Mouse (Mus musculus): ENCODE measurements at regions not wholly inside any gene's neighbourhood (a gene's known extent, or its start where the extent isn't known, plus 50 kb on each side); places are given as distances from the start of the nearest gene placed in this dataset.
A peak's percentile ranks its signal among the peaks of the same experiment; 100 is the strongest.

DNA sequence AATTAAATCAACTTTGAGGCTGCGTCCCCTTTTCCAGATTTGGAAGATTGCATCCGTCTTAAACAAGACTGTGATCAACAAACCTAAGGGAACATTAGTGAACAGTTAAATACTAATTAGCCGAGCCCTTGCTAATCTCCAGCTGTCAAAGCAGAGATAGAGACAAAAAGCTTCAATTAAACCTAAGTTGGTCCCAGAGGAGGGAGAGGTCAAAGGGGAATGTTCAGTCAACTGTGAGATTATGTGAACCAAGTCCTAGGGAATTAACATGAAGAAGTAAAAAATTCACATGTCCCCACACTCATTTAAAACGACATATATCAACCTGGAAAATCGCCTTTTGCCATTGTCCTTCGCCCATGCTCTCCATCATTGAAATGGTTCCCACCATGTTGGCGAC is 59.7 kb upstream of the Tbx20 start:
- no peak for DNase-seq (ENCODE audit: low read depth, low spot score)

DNA sequence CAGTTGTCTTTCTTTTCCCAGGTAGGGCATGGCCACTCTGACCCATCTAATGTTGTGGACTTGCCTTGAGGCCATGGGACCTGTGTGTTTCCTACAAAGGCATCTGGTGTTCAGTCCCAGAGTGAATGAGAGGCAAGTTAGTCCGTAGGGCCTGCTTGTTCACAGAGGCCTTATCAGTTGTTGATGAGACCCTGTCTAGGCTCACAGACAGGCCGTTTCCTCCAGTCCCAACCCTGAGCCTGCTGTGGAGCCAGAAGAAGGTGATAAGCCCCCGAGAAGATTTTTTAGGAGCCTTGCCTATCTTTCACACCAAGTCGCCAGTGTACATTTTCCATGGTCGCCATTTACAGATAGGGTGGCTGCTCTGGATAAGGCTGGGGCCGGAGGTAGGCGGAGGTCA is 74.1 kb upstream of the Tbx20 start:
- no peak for DNase-seq (ENCODE audit: low read depth, low spot score)

DNA sequence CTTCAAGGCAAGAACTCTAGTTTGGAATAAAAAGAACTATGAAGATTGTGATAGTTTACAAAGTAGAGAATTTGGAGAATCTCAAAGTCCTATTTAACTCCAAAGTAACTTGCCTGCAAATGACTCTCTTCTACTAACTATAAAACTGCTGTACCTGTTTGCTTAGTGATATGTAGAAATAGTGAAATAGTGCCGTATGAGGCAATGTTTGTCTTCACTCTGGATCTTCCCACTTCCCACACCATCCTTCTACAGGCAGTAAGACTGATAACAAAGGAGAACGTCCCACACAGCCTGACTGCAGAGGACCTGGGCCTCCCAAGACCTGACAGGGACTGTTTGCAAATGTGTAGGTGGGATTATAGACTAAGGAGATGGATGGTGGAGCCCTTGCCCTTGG is 85.4 kb upstream of the Tbx20 start:
- DNase-seq (ENCODE audit: low read depth, low spot score): no peak

DNA sequence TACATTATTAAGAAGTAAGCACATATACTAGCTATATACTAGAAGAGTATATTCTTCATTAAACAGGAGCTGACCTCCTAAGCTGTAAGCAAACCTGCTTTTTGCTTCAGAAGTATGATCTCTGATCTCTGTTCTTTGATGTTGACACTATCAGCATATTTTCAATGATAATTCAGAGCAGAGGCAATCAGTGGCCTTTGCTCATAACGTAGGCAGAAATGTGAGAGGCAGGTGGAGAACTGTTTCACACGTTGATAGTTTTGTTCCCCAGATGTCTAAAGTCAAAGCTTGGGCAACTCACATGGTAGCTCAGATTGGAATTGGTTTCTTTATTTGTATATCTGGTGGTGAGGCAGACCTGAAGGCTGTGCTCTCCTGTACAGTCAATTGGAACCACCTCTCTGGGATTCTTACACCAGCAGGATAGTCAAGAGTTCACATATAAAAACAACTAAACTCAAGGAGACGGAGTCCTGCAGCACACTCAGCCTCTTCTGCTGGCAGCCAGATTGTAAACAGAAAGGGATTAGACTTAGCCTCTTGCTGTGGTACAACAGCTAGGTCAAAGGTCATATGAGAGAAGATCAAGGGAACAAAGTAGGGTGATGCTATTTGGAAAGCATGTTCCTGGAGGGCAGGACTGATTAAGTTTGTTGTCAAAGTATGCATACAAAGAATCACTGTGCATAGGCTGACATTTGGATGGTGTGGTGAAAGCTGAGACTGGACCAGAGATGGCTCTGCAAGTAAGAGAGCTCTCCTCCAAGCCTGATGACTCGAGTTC is 92.5 kb upstream of the Tbx20 start:
- no peak for DNase-seq (ENCODE audit: low read depth, low spot score)

DNA sequence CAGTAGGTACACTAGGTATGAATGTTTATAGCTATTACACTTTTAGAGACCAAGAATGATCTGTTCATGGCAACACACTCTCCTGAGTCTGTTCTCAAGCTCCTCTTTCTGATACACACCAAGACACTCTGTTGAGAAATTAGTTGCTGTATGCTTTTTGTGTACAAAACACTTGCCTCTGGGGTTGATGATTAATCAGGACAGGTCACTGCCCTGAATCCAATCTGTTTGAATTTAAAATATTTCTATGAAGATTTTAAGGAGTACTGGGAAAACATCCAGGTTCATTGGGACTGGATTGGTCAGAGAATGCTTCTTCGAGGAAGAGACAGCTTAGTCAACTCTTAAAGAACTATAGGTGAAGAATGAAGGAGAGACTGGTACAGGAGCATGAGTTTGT is 94.6 kb upstream of the Tbx20 start:
- DNase-seq (ENCODE audit: low read depth, low spot score): no peak

DNA sequence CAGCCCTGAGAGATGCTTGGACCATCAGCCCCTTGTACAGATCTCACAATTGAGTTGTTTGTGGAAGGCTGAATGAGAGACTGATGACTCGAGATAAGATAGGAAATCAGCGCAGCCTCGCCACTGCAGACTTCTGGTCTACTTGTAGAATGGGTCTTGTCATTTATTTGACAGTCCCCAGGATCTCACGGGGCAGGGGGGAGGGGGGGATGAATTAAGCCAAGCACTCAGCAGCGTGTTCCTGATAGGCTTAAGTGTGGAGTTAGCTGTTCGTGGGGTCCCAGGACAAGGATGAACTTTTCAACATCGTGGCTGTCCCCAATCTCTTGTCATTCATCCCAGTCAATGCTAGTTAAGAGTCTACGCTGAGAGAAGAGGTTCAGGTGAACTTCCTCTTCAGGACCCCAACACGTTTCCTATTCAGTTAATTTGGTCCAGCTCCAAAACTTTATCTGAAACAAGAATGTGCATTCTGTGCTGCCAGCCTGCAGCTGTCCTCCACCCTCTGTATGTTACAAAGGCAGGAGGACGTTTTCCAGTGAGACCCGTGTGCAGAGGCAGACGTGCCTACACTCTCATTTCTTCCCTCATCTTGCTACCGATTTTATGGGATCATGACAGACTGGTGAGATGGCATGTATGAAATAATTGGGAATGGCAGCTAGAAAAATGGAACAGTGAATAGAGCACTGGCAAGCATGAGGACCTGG is 100.5 kb upstream of the Tbx20 start:
- DNase-seq (ENCODE audit: low read depth, low spot score): no peak

DNA sequence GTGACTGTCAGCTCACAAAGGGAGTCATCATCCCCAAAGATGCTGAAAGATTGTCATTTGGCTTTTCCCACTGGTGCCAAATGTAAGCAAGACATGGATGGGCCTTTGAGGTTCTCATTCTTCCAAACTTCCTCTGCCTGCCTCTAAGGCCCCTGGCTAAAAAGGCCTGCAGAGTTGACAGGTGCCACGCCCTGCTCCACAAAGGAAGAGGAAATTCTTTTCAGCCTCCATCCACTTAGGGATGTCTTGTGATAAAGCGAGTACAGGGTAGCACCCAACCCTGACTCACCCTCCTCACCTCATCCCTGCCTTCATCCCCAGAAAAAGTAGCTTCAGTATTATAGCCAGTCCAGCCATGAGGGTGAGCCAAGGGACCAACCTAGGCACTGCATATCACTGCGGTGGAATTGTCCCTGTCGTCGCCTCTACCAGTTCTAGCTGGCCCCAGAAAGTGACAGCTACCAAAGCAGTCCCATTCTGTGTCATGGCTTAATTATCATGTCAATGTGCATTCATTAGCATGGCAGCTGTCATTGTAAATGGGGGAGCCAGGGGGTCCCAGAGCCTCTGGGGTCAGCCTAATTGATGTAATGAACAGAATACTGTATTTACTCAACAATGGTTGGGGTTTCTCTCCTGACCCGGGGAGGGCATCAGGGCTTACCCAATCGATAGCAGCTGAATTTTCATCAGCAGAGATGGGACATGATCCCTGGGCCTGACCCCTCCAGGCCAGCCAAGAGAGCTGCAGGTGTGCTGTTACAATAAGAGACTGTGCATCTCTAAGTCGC is 104.5 kb upstream of the Tbx20 start:
- DNase-seq (ENCODE audit: low read depth, low spot score): no peak

DNA sequence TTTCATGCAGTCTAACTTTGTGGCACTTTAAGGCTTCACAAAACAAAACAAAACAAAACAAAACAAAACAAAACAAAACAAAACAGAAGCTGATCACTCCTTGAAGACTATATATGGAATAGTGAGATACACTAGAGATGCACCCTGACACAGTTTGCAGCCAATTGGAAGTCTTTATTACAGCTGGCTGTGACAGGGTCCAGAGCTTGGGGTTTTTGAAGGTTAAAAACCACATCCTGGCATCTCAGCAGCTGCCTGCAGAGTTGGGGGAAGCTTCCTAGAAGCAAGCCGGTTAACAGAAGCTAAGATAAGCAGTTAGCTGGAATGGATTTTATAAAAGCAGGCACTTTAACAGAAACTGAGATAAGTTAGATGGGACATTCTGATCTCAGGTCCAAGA is 105.6 kb upstream of the Tbx20 start:
- peak; percentile 15 for DNase-seq (ENCODE audit: low read depth, low spot score)

DNA sequence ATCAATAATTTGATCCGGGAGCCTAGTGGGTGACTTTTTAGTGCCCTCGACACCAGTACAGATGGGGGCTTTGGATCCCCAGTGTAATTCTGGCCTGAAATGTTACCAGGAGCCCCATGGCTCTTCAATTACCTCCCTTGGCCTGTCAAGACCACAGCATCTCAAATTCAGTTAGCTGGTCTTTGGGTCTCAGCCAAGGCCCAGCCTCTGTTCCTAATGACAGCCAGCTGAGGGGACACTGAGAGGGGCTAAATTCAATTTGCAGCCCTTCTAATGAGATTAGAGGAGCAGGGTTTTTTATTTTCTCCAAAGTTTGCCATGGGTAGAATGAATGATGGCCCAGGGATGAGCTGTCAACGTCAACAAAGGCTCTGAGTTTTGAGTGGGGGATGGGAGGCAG is 109.9 kb upstream of the Tbx20 start:
- no peak for DNase-seq (ENCODE audit: low read depth, low spot score)

DNA sequence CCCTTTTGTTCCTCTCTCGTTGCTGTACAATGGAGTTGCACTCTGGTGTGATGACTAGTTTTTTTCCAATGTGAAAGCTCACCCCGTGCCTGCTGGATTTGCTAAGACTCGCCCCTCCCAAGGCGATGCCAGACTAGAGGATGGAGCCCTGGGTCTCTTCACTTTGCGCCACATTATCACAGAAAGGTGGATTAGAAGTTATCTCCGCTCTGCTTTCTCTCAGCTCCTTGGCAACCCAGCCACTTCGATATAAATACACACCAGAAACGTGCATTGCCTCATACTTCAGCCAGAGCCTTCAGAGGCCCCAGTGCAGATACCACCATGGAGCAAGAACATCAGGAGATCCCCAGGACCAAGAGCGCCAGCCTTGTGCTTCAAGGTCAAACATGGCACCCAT is 114.2 kb upstream of the Tbx20 start:
- no peak for DNase-seq (ENCODE audit: low read depth, low spot score)

DNA sequence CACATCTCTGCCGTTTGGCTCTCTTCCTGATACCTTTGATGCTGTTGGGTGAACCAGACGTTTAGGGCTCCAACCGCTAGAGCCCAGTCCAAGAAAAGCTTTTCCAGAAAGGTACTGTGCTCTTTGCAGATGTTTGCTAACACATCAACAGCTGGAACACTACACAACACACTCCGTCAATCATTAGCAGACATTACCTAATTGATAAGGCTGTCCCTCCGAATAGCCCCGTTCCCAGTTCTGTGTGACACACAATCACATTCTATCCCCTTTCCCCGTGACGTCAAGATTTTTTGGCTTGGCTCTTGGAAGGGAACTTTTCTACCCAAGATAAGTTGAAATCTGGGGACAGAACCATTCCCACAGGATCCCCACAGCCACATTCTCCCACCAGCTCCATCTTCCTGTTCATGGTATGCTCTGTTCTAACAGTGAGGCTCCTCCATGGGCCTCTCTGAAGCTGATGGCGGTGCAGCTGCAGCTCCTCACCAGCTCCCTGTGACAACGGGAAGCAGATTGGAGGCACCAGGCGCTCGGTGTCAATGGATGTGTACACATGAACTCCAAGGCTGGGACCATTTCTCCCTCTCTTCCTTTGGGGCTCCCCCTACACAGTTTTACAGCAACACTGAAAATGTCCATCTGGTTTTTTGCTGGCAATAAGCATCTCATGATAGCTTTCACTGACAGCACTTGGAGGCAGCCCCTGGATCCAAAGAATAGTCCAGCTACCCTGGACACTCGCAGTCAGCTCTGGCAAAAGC is 122.6 kb upstream of the Tbx20 start:
- no peak for DNase-seq (ENCODE audit: low read depth, low spot score)

DNA sequence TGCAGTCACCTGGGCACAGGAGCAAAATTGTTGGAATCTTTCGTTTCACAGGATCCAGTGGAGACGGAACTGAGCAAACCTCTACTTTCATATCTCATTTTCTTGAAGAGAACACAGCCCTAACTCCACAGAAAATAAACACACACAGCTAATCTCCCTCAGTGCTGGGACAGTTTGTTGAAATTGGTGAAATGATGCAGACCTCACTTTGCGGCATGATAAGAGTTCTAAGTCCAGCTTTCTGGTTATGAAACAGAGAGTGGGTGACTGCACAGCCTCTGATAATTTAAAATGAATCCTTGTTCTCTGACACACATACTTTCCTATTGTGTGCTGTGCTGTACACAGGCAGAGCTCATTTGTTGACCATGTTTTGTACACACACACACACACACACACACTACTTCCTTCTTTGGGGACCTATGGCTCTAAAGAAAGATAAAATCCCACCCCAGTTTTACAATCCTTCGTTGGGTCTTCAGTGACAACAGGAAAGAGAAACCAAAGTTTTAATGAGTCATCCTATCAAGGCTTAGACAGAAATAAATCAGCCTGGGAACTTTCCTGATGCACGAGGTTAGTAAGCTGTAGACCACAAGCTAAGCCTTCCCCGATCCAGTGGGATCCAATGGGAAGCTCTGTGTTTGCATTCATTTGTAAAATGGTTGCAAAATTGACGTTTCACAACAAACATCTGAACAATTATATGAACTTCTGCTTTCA is 125.3 kb upstream of the Tbx20 start:
- no peak for DNase-seq (ENCODE audit: low read depth, low spot score)

DNA sequence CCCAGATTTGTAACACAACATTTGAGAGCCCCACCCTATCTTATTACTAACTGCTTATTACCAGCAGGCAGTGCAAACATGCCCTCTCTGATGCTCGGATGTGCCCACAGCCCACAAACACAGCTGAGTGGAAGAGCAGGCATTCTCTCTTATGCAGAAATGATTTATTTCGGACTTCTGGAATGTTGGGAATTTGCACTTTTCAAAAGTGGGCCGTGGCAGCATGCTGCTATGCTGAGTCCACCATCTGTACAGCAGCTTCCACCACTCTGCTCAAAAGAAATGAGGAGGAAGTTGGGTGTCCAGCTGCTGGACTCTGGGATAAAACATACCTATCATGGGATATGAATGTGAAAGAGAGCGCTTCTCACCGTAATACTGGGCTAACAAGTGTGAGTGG is 129.6 kb upstream of the Tbx20 start:
- no peak for DNase-seq (ENCODE audit: low read depth, low spot score)

DNA sequence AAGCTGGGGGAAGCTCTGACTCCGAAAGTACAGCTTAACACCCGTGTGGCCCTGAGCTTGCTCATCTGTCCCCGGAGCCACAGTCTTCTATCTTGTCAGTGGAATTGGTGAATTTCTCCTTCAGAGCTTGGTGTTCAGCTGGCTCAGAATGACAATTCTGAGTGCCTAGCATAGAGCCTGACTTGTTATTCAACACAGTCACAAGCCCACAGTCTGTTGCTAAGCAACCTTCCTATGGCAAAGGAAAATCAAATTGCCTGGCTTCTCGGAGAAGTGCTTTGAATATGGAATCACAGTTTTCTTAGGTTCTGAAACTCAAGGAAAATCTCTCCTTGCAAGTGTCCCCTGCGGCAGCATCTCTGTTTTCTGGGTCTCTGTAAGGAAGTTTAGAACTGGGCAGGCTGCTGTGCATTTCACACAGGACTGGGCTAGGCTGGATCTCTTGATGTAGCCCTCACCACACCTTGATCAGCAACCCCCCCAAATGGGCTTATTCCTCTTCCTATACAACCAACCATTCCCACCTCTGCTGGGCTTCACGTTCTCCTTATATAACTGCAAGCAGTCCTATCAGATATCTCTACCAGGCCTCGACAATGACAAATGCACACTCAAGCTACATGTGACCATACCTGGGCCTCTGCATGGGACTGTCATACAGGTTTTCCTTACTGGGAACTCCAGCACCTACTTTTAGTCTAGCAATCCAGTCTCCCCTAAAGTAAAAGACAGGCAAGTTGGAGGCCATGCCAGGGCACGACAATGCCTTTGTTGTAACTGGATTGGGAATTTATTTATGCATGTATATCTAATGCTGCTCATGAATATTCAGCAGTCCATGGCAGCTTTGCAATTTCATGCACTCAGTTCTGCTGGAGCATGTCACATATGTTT is 135.2 kb upstream of the Tbx20 start:
- DNase-seq (ENCODE audit: low read depth, low spot score): no peak

DNA sequence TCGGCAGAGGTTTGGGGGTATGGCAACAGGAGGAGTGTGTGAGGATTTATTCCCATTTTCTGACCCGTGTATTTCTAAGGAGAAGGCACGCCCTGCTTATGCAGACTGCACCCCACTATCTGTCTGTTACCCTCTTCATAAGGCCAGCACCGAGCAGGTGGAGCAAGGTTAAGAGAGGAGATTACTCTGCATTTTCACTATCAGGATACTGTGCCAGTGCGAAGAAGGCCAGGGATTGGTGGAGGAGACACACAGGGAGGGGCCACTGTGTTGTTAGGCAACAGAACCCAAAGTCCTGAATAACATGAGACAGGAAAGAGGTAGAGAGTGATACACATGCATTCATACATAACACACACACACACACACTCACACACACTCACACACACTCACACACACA is 136.6 kb upstream of the Tbx20 start:
- DNase-seq (ENCODE audit: low read depth, low spot score): no peak

DNA sequence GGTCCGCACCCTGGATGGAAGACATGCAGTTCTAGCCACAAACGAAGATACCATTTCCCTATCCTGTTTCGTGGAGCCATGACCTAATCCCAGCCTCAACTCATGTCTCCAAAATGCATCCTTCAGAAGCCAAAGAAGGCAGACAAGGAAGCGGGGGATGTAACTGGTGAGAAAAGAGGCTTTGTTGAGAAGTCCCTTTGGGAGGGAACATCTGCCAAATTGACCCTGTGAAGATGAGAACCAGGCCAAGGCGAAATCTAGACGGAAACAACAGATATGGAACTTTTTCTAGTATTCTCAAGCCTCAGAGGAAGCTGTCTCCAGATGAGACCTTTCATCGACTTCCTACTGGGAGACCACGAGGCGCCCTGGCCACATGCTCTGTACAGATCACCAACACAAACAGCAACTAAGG is 145.9 kb upstream of the Tbx20 start:
- DNase-seq (ENCODE audit: low read depth, low spot score): no peak

DNA sequence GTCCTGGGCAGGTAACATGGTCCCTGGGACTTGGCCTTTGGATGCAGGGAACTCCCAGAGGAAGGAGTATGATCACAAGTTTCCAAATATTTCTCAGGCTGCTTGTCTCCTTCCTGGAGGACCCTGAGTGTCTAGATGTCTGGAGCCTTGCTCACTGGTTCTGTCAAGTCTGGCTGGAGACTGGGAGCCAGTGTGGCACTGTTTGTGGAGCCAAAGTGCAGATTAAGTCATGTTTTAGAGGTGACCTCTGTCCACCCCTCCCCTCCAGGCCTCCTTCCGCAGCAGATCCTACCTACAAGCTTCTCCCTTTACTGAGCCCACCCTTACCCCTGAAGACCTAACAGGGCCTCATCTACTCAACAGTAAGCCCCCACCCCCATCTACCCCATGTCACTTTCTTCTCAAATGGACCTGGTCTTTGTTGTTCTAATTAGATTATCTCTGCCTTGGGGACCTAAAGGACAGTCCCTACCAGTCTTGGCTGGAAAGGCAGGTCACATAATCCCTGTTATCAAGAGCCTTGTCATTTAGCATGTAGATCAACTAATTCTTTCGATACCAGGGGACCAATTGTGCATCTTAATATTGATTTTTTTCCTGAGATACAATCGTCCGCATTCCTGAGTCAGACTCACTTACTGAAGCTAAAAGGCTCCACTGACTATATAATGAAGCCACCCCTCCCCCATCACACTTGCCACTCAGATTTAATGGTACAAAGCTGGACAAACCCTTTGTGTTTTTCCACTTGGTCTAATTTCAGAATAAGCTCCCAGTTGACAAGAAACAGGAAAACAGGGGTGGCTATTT is 148.2 kb upstream of the Tbx20 start:
- DNase-seq (ENCODE audit: low read depth, low spot score): no peak

DNA sequence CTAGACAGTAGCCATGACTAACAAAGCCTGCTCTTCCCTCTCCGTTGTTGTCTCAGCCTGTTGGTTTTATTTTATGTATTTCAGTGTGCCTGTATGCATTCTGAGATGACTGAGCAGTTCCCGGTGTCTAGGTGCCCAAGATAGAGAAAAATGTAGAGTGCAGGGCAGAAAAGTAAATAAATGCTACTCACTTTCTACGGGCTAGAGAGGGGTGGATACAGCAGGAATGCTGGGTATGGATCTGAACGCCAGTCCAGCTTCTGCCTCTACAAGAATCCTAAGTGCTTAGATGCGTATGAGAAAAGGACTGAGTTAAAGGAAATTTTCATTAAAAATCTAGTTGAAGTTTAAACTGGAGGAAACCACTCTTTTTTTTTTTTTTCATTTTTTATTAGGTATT is 149.4 kb upstream of the Tbx20 start:
- no peak for DNase-seq (ENCODE audit: low read depth, low spot score)

DNA sequence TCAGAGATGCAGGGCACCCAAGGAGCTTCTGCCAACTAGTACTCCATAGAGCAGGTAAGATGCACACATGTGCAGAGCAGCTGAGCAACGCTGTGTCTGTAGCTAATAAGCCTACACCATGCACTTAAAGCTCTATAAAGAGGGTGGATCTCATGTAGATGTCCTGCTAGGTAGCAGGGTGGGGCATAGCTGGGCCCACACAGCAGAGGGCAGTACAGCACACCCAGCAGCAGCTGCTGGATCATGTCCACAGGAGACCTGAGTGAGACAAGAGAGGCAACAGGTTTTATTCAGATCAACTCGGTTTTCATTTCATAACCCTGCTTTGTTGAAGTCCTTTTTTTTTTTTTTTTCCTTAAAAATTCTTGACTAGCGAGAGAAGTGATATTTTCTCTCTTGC is 151.5 kb upstream of the Gm10181 start:
- DNase-seq (ENCODE audit: low read depth, low spot score): no peak

All from CD4-positive helper T cell, adult 2 months (primary cell).